Mouse (Mus musculus) lung, postnatal 0 days (tissue): ENCODE measurements at regions not wholly inside any gene's neighbourhood (a gene's known extent, or its start where the extent isn't known, plus 50 kb on each side); places are given as distances from the start of the nearest gene placed in this dataset.

Experiments
- CTCF ChIP-seq: IDR thresholded peaks from 2 replicates; pipeline ENCODE4 v1.5.1; 2016; ENCODE audit warnings: antibody characterized with exemption, mild to moderate bottlenecking
- EP300 ChIP-seq: IDR thresholded peaks from 2 replicates; pipeline ENCODE4 v1.6.1; 2016; ENCODE audit warnings: antibody characterized with exemption, mild to moderate bottlenecking, control low read depth

GRCm38 (mm10) chr5:49620152-49620551 is 95.4 kb upstream of the Kcnip4 start:
- no peak for TF ChIP-seq CTCF
- TF ChIP-seq EP300 = no peak
